Mouse (Mus musculus): Measurements from ENCODE around the gene Palld.

The Palld gene

GRCm38 (mm10) chr8:61902521-61902920 lies at the start of gene Palld:
Palld (minus strand) TSS chr8:61902690.
- no peak for DNase-seq (ENCODE audit: low read depth, low spot score)

- DNase-seq (ENCODE audit: low read depth, low spot score), result no peak
Observed at GRCm38 (mm10) chr8:61937576-61937975, 35.1 kb upstream of the Palld start.

- no peak for DNase-seq (ENCODE audit: low read depth, low spot score)
Observed at GRCm38 (mm10) chr8:61933243-61933642, 30.8 kb upstream of the Palld start.

GRCm38 (mm10) chr8:61927777-61928494 lies 25.4 kb upstream of the Palld start, which contains the start of gene Ddx60:
Ddx60 (plus strand) TSS chr8:61928087.
- DNase-seq (ENCODE audit: low read depth, low spot score), result peak; percentile 81

DNA sequence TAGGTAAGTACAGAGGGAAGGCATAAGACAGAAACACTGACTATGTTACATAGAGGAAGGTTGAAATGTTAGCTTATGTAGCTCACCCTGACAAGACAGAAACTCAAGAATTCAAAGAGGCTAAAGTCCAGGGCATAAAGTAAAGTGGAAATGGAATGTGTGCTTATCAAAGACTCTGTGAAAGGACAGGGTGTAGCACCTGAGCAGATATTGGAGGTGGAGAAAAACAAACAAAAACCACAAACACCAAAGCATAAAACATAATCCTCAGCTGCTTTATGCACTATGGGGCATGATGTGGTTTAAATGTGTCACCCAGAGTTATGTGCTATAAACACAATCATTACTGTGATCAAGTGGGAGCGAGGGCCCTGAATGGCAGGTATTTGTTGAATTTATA lies 22.0 kb upstream of the Palld start:
- DNase-seq (ENCODE audit: low read depth, low spot score), result no peak

DNA sequence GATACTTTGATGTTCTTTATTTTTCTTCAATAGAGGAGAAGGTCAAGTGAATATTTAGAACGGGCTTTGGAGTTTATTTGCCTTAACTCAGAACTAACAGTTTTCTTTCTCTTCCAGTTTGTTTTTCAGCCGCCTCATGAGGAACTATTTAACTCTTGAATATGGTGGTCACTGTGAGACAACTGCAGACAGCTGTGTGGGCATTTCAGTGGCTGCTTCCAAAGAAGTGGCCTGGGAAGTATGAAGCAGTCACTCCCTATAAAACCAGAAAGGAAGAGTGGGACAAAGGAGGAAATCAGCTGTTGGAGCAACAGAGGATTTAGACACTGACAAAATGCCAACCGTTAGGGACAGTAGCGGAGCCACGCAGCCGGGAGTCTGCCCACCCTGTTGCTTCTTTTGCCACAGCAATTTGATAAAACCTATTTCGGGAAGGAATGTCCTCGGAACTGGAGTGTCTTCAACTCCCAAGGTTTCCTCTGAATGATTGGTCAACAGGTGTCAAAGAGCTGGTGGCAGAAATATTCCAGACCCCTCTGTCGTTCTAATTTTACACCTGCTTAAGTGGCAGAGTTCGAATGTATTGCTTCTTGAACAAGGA lies 19.1 kb upstream of the Palld start:
- no peak for DNase-seq (ENCODE audit: low read depth, low spot score)

DNA sequence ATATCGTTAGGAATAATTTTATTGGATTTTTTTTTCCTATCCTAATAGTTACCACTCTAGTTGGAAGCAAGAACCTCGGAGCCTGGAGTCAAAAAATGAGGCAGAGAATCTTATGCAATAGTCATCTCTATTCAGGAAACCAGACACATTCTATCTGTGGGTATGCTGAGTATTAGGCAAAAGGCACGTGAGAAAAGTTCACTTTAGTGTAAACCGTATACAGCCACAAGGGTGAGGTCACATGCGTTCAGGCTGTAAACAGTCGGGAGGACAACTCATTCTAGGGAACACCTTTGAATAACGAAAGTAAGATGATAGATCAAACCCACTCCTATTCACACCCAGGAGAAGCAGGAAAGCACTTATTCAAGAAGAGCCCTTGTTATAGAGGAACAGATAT lies 17.9 kb upstream of the Palld start:
- DNase-seq (ENCODE audit: low read depth, low spot score), result no peak

GRCm38 (mm10) chr8:61919145-61919788 lies 16.8 kb upstream of the Palld start:
- no peak for DNase-seq (ENCODE audit: low read depth, low spot score)

DNA sequence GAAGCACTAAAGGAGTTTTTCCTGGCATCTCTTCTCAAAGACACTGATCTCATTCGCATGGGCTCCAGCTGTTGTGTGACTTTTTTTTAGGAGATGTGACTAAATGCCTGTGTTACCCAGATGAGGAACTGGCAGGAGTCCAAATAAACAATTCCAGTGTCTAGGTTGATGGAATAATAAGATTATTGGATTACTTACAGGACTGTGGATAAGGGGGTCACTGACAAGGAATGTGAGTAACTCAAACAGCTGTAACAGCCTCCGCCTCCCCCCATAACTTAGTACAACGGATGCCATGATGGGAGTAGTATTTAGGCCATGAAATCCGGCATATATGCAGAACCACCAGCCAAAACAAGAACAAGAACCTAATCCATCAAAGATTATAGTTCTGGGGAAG lies 14.8 kb upstream of the Palld start:
- no peak for DNase-seq (ENCODE audit: low read depth, low spot score)

- DNase-seq (ENCODE audit: low read depth, low spot score), result no peak
Observed at GRCm38 (mm10) chr8:61913957-61914356, 11.5 kb upstream of the Palld start.

DNA sequence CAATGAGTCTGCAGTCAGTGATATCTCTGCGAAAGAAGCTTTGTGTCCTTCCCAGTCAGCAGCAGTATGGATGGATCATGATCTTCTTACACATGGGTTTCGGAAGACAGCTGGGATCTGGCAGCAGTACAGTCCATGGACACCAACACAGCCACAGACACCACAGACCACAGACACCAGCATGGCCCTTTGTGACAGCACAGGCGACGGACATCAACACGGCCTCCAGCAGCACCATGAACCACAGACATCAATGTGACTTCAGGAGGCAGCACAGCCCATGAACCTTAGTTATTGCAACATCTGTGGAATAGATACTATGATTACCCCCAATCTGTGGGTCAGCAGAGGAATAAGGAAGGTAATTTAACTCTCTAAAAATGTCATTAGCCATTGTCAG lies 10.3 kb upstream of the Palld start:
- DNase-seq (ENCODE audit: low read depth, low spot score), result no peak

GRCm38 (mm10) chr8:61909313-61909712 lies 6.8 kb upstream of the Palld start:
- DNase-seq (ENCODE audit: low read depth, low spot score), result no peak

- no peak for DNase-seq (ENCODE audit: low read depth, low spot score)
Observed at GRCm38 (mm10) chr8:61908303-61909215, 6.1 kb upstream of the Palld start.

- DNase-seq (ENCODE audit: low read depth, low spot score), result no peak
Observed at GRCm38 (mm10) chr8:61901028-61901717, 1.3 kb downstream of the Palld start.

- no peak for DNase-seq (ENCODE audit: low read depth, low spot score)
Observed at GRCm38 (mm10) chr8:61897402-61897801, 5.1 kb downstream of the Palld start.

DNA sequence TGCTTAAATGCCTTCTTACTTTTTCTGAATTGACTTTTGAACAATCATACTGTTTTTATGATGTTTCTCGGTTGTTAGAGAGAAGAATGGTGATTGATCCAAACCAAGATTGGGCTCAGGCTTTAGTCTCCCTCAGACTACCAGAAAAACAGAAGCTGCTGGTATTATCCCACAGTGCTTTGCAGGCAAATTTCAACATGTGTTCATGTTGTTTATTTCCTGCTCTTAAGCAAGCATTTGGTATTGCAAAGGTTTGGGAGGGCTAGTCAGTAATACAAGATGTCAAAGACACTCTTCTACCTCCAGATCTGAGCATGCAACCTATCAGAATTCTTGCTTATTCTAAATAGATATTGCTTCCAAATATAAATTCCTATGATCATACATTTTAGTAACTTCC lies 5.7 kb downstream of the Palld start:
- DNase-seq (ENCODE audit: low read depth, low spot score), result no peak

GRCm38 (mm10) chr8:61894062-61894461 lies 8.4 kb downstream of the Palld start:
- peak; percentile 19 for DNase-seq (ENCODE audit: low read depth, low spot score)

GRCm38 (mm10) chr8:61877607-61878006 lies 24.9 kb downstream of the Palld start:
- no peak for DNase-seq (ENCODE audit: low read depth, low spot score)

DNA sequence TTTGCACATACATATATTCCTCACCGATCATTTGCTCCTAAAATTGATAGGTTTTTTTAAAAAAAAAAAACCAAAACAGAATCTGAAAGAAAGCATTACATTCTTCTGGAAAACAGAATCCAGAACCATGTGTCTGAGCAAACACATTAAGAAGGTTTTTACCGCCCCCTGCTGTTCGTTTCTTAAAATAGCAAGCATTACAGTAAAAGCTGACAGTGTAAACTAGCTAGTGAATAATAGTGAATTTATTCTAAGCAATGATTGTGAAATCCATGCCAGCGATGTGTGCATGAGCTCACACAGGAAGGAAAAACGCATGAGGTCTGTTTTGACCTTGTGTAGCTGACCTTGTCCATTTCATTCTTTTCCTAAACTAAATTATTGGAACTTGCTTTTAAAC lies 27.2 kb downstream of the Palld start:
- DNase-seq (ENCODE audit: low read depth, low spot score), result peak; percentile 65

DNA sequence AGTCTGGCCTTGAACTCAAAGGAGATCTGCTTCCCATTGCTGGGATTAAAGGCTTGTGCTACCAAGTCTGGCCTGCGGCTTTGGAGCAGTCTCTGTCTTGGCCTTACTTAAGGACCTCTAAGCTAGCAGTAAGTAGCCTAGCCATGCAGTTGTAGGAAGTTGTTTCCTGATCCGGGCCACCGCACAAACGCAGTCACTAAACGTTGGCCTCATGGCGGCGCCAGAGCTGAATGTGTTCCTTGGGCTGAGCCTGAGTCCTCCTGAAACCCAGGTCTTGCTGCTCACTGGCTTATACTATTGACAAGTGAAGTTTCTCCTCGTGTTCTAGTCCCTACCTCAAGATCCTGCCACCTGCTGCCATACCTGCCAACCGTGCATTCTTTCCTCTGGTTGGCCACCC lies 28.5 kb downstream of the Palld start:
- DNase-seq (ENCODE audit: low read depth, low spot score), result no peak

- DNase-seq (ENCODE audit: low read depth, low spot score), result no peak
Observed at GRCm38 (mm10) chr8:61868481-61868880, 34.0 kb downstream of the Palld start.

Data from CD4-positive, CD25-positive, alpha-beta regulatory T cell, adult 2 months (primary cell).